Mouse (Mus musculus): ENCODE data around the gene Pdcd2l.

DNA sequence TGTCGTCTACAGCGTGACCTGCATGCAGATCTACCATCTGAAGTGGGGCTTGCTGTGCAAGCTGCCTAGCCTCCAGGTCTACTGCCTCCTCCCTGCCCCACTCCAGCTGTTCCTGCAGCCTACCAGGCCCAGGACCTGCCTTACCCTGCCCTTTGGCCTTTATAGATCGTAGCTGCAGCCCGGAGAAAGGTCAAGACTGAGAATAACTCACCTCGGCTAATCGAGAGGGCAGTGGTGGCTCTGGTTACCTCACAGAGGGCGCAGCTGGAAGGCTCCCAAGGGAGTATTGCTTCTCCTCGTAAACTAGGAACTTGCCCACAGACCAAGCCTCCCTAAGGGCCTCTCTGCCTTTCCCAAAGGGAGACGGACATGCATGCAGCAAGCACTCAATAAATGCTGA lies 19.0 kb upstream of the Pdcd2l start:
- TF ChIP-seq EP300 (IDR thresholded peaks at IDR 0.05; ENCODE audit: low read depth) (no peak), CTCF (IDR thresholded peaks at IDR 0.05; ENCODE audit: low read depth) (no peak)

Measured in heart, postnatal 0 days (tissue).